Mouse (Mus musculus): ENCODE measurements around the gene Kcnt2. TPM values are rescaled to one million over a fixed set of nuclear protein-coding genes. Genes with fewer than 3 reads are reported as not detected.

Gene Kcnt2
- polyA plus RNA-seq, 1 experiment from 2014 or later: 0.57 TPM

DNA sequence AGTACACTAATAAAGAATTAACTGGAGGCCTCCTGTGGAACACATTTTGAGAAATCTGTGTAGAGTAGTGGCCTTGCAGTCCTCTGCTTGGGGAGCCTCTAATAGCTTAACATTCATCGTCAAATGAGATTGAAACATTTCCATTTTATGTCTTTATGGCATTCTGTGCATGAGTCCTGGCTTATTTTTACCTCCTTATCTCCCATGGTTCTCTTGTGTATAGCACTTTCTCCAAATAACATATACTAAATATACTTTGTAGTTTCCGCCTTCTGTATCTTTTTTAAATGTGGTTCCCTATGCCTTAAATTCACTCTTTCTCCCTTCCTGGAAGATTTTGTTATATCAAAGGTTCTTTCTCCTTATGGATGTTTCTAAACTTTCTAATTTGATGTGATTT, 246.3 kb downstream of the Kcnt2 start:
- Histone ChIP-seq H3K4me2 (no peak overlapping the region), H3K4me1 (replicated peaks) (no peaks in the 10 kb centered on the region), H3K9me3 (replicated peaks) (no peaks in the 10 kb centered on the region), H3K9ac (no peak overlapping the region), H3K4me3 (no peak overlapping the region), H3K27me3 (no peaks in the 10 kb centered on the region), H3K36me3 (no peaks in the 10 kb centered on the region), H3K27ac (no peak overlapping the region)
- ATAC-seq (replicated peaks; ENCODE audit: insufficient number of reproducible peaks, insufficient read depth, low FRiP score, low read depth): no peak
- 68% methylated on average over 2 of the region's 2 CpGs for WGBS

DNA sequence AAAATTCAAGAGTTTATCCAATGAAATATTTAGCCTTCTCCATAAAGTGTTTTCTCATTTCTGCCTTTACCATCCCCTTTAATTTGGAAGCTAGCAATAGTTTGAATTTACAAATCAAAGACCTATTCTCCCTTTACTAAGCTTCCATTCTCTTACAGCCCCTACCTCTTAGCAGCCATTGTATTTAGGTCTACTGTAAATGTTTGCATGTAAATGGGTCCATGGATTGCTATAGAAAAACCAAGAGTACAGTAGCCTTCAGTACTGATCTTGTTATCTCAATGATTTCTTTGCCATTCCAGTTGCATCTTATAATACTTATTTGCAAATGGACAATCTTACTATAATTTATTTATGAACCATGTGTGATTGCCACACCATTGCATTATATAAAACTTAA, 267.5 kb downstream of the Kcnt2 start:
- Histone ChIP-seq H3K4me3 (no peak overlapping the region), H3K27me3 (no peaks in the 10 kb centered on the region), H3K9me3 (replicated peaks) (no peaks in the 10 kb centered on the region), H3K4me1 (replicated peaks) (no peaks in the 10 kb centered on the region; the same call in 1 of the 2 replicates), H3K4me2 (no peak overlapping the region), H3K36me3 (no peaks in the 10 kb centered on the region), H3K27ac (no peak overlapping the region), H3K9ac (no peak overlapping the region)
- ATAC-seq (replicated peaks; ENCODE audit: insufficient number of reproducible peaks, insufficient read depth, low FRiP score, low read depth): no peak

DNA sequence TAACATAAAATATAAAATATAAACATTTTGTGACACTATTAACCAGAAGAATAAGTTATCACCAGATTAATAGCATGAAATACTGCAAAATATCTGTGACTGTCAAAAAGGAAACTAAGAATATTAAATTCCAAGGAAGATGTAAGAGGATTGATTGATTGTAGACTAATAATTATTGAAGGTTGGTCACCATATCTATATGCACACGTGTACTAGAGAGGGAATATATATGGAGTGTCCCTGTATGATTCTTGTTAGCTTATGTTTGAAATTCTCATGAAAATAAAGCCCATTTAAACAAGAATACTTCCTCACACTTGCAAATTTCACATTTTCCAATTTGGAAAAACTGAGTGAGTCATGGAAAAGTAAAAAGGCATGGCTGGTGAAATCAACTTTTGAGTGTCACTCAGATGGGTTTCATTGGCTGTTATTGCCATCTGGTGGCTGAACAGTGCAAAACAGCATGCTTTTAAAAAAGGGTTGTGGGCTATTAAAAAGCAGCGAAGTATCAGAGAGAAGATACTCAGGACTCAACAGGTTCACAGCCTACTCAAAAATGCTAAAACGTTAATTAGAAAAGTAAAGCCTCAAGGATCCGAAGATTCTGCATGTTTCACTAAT, 285.4 kb downstream of the Kcnt2 start:
- WGBS: 32% methylated on average over 4 of the region's 4 CpGs
- Histone ChIP-seq H3K4me3 (no peak overlapping the region), H3K4me2 (no peak overlapping the region), H3K9ac (no peak overlapping the region), H3K27ac (no peak overlapping the region), H3K9me3 (replicated peaks) (no peaks in the 10 kb centered on the region), H3K36me3 (no peaks in the 10 kb centered on the region), H3K4me1 (replicated peaks) (no peaks in the 10 kb centered on the region), H3K27me3 (no peaks in the 10 kb centered on the region)
- ATAC-seq (replicated peaks; ENCODE audit: insufficient number of reproducible peaks, insufficient read depth, low FRiP score, low read depth): no peak

DNA sequence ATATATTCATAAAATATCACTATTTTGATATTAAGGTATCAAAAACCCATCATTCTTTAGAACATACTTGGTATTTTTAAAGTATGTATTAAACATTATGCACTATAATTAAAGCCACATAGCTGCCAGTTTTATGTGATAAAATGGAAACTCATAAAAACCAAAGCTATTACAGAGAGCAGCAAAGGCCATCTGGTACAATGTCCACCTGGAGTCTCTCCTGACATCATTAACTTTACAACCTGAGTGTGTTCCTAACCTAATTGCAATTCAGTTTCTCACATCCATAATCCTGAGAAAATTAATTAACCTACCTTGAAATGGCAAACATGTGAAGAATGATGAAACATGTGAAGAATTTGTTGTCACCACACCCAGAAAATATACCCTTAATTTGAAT, 288.9 kb downstream of the Kcnt2 start:
- Histone ChIP-seq H3K27ac (no peak overlapping the region), H3K36me3 (no peaks in the 10 kb centered on the region), H3K9ac (no peak overlapping the region), H3K4me1 (replicated peaks) (no peaks in the 10 kb centered on the region), H3K27me3 (no peaks in the 10 kb centered on the region), H3K9me3 (replicated peaks) (no peaks in the 10 kb centered on the region), H3K4me3 (no peak overlapping the region), H3K4me2 (no peak overlapping the region)
- ATAC-seq (replicated peaks; ENCODE audit: insufficient number of reproducible peaks, insufficient read depth, low FRiP score, low read depth): no peak

DNA sequence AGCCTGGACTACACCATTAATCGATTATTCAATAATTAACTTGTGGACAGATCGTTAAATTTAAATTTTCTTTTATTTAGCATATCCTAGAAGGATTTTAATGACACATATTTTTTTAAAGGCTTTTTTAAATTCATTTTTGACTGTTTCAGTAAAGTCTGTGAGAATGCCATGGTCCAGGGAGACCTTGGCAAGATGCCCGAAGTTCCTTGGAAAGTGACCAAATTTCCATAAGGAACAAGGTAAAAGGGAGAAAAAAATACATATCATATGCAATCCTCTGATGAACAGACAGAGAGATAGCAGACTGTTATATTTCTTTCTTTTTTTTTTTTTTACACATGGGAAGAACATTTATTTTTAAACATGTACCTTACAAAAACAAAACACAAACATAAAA, 296.1 kb downstream of the Kcnt2 start:
- Histone ChIP-seq H3K27ac (no peak overlapping the region), H3K4me1 (replicated peaks) (no peaks in the 10 kb centered on the region), H3K9ac (no peak overlapping the region), H3K4me3 (no peak overlapping the region), H3K27me3 (no peaks in the 10 kb centered on the region), H3K36me3 (no peaks in the 10 kb centered on the region), H3K9me3 (replicated peaks) (no peaks in the 10 kb centered on the region), H3K4me2 (no peak overlapping the region)
- WGBS: 81% methylated on average over 3 of the region's 3 CpGs
- no peak for ATAC-seq (replicated peaks; ENCODE audit: insufficient number of reproducible peaks, insufficient read depth, low FRiP score, low read depth)

DNA sequence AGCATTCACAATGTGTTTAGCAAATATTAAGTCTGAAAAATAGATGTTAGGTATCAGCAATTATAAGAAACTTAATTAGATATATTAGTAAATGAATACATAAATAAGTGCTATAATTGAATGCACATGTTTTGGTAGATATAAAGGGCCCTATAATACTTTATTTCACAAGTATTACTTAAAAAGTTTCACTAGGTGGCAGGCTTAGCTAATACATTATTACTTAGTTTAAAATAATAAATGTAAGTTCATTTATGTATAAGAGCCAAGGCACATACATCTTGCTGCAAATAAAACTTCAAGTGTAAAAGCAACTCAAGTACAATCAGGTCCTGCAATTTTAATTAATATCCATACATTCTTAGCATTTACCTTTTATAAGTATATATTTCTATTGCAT, 302.8 kb downstream of the Kcnt2 start:
- no peak overlapping the region for H3K4me3 ChIP-seq
- H3K27ac ChIP-seq: no peak overlapping the region
- H3K9ac ChIP-seq: no peak overlapping the region
- H3K36me3 ChIP-seq: no peaks in the 10 kb centered on the region
- no peaks in the 10 kb centered on the region for H3K27me3 ChIP-seq
- no peaks in the 10 kb centered on the region for H3K9me3 ChIP-seq (replicated peaks)
- no peak overlapping the region for H3K4me2 ChIP-seq
- ATAC-seq (replicated peaks; ENCODE audit: insufficient number of reproducible peaks, insufficient read depth, low FRiP score, low read depth): no peak
- no peaks in the 10 kb centered on the region for H3K4me1 ChIP-seq (replicated peaks)

DNA sequence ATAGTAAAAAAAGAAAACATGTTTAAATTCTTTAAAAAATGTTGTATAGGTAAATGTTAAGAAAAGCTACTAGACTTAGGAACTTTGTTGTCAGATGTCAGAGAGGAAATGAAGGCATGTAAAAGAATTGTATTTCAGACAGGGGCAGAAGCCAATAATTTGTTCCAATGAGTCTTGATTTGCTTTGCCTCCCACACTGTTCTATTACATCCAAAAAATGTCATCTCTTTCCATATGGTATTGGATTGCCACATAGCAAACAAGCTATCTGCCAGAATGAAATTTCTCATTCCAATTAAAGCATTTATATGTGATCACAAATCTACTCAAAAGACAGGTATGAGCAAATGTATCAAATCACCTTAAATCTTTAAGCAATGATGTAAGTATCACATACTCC, 314.8 kb downstream of the Kcnt2 start:
- no peak for ATAC-seq (replicated peaks; ENCODE audit: insufficient number of reproducible peaks, insufficient read depth, low FRiP score, low read depth)
- Histone ChIP-seq H3K4me1 (replicated peaks) (no peaks in the 10 kb centered on the region), H3K27ac (no peak overlapping the region), H3K9ac (no peak overlapping the region), H3K9me3 (replicated peaks) (no peaks in the 10 kb centered on the region), H3K36me3 (no peaks in the 10 kb centered on the region), H3K4me2 (no peak overlapping the region), H3K4me3 (no peak overlapping the region), H3K27me3 (no peaks in the 10 kb centered on the region)

DNA sequence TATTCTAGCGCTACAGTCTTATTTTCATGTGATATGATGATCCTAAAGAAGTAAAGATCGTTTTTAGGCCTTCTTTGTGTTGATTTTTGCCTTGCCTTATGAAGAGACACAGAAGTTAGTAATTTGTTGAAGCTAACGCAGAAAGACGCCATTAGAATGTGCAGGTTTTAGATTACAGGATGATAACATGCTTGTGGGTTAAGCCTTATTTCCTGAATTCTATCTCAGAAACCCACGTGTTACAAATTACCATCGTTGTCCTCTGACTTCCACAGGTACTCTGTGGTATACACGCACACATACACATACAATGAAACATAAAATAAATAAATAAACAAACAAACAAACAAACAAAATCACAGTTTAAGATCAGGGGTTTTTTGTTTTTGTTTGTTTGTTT, 326.2 kb downstream of the Kcnt2 start:
- Histone ChIP-seq H3K36me3 (no peaks in the 10 kb centered on the region), H3K9me3 (replicated peaks) (no peaks in the 10 kb centered on the region), H3K27ac (no peak overlapping the region), H3K9ac (no peak overlapping the region), H3K27me3 (no peaks in the 10 kb centered on the region), H3K4me2 (no peak overlapping the region), H3K4me3 (no peak overlapping the region), H3K4me1 (replicated peaks) (no peaks in the 10 kb centered on the region)
- WGBS: 67% methylated on average over 7 of the region's 7 CpGs
- no peak for ATAC-seq (replicated peaks; ENCODE audit: insufficient number of reproducible peaks, insufficient read depth, low FRiP score, low read depth)

DNA sequence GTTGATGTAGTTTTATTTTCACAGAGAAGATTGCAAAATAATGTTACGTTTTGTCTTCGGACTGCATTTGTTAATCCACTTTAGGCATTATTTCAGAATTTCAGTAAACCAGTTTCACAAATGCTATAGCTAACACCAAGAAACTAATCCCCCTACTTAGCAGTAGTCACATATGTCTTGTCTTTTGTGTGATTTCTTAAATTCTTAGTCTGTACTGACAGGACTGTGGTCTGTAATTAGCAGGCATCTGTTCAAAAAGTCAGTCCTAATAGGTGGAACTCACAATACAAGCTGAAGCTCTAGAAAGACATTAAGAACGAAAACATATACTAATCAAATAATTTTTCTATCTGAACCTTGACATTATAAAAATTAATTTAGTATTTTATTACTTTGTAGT, 332.6 kb downstream of the Kcnt2 start:
- 78% methylated on average over 3 of the region's 3 CpGs for WGBS
- H3K27me3 ChIP-seq: no peaks in the 10 kb centered on the region
- no peaks in the 10 kb centered on the region for H3K36me3 ChIP-seq
- no peak overlapping the region for H3K27ac ChIP-seq
- no peak for ATAC-seq (replicated peaks; ENCODE audit: insufficient number of reproducible peaks, insufficient read depth, low FRiP score, low read depth)
- no peaks in the 10 kb centered on the region for H3K9me3 ChIP-seq (replicated peaks)
- H3K4me2 ChIP-seq: no peak overlapping the region
- no peak overlapping the region for H3K4me3 ChIP-seq
- no peak overlapping the region for H3K9ac ChIP-seq
- no peaks in the 10 kb centered on the region for H3K4me1 ChIP-seq (replicated peaks)

DNA sequence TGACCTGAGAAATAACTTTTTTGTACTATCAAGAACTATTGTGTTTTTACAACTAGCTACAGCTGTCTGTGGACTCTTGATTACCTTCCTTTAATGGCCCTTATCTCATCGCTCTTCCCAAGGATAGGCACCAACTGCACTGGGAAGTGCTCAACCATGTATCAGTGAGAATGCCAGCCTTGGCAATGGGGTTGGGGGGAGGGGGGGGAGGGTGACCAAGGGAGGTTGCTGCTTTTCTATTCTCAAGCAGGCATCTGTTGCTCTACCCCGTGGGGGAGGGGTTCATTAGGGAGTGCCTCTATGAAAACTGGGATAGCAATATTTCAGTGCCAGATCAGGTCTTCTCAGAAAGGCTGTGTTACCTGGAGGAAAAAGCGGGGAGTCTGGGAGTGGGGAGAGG, 342.3 kb downstream of the Kcnt2 start:
- Histone ChIP-seq H3K9me3 (replicated peaks) (no peaks in the 10 kb centered on the region), H3K27me3 (no peaks in the 10 kb centered on the region), H3K9ac (no peak overlapping the region), H3K4me2 (no peak overlapping the region), H3K4me3 (no peak overlapping the region), H3K27ac (no peak overlapping the region), H3K4me1 (replicated peaks) (no peaks in the 10 kb centered on the region), H3K36me3 (no peaks in the 10 kb centered on the region)
- 62% methylated on average over 3 of the region's 3 CpGs for WGBS
- ATAC-seq (replicated peaks; ENCODE audit: insufficient number of reproducible peaks, insufficient read depth, low FRiP score, low read depth): no peak

DNA sequence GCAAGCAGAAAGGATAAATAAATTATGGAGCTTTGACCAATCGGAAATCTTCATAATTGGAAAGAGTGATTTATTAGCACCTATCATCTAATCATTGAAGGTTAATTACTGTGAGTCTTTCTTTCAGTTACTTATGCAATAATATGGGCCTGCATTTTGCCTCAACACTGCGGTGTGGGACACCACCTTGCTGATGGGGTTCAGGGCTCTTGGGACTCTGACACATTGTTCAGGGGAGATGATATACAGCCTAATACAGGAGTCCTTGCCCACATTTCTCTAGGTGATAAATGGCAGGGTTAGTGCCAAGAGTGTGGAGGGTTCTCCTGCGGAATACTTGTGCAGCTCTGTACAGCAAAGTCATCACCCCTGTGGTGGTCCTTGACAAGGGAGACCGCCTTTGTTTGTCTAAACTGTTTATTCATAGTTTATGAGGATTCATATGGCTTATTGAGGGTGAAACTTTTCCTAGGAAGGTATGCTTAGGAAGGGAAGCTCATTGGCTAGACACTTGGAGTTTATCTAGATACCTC, 362.9 kb downstream of the Kcnt2 start:
- H3K36me3 ChIP-seq: no peaks in the 10 kb centered on the region
- H3K9ac ChIP-seq: no peak overlapping the region
- H3K9me3 ChIP-seq (replicated peaks): no peaks in the 10 kb centered on the region
- 80% methylated on average over 4 of the region's 4 CpGs for WGBS
- no peak overlapping the region for H3K4me3 ChIP-seq
- no peaks in the 10 kb centered on the region for H3K4me1 ChIP-seq (replicated peaks)
- H3K27me3 ChIP-seq: no peaks in the 10 kb centered on the region
- ATAC-seq (replicated peaks; ENCODE audit: insufficient number of reproducible peaks, insufficient read depth, low FRiP score, low read depth): no peak
- no peak overlapping the region for H3K27ac ChIP-seq
- no peak overlapping the region for H3K4me2 ChIP-seq

DNA sequence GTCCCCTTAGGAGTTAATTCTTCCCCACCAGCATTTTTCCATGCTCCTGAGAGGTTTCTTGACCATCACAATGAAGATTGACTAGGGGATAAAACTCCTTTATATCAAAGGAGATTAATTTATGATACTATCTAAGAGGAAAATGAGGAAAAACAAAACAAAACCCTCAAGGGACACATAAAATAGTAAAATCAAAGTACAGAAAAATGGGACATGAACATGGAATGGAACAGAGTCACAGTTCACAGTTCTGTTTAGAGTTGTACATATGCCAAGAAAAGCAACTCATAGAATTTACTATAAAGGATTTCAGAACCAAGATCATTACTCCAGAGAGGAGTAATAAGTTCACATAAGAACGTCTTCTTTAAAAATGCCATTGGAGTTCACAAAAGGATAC, 367.1 kb downstream of the Kcnt2 start:
- H3K36me3 ChIP-seq: no peaks in the 10 kb centered on the region
- H3K9ac ChIP-seq: no peak overlapping the region
- H3K9me3 ChIP-seq (replicated peaks): no peaks in the 10 kb centered on the region
- H3K27ac ChIP-seq: no peak overlapping the region
- 60% methylated on average over 1 of the region's 1 CpGs for WGBS
- no peak overlapping the region for H3K4me3 ChIP-seq
- H3K4me2 ChIP-seq: no peak overlapping the region
- H3K27me3 ChIP-seq: no peaks in the 10 kb centered on the region
- ATAC-seq (replicated peaks; ENCODE audit: insufficient number of reproducible peaks, insufficient read depth, low FRiP score, low read depth): no peak
- H3K4me1 ChIP-seq (replicated peaks): no peaks in the 10 kb centered on the region
